Mouse (Mus musculus) regulatory T cell (primary cell): ENCODE data around the gene Cby3.
"Not testable (repeated sequence)": the region's sequence is repeated elsewhere in the genome, so short reads cannot be mapped to it uniquely, and the experiment has no call there.

Experiments used
- in situ Hi-C: fragments of 300-600 bp; cut with MboI, MseI; formaldehyde crosslinking; loops from one replicate; pipeline ENCODE4 v1.15.1; 2025; ENCODE audit warnings: high pct_unique_total_duplicates

Gene Cby3

GRCm38 (mm10) chr11:50361282-50361681 lies 7.0 kb downstream of the Cby3 start:
- in situ Hi-C loops: not testable (repeated sequence)

DNA sequence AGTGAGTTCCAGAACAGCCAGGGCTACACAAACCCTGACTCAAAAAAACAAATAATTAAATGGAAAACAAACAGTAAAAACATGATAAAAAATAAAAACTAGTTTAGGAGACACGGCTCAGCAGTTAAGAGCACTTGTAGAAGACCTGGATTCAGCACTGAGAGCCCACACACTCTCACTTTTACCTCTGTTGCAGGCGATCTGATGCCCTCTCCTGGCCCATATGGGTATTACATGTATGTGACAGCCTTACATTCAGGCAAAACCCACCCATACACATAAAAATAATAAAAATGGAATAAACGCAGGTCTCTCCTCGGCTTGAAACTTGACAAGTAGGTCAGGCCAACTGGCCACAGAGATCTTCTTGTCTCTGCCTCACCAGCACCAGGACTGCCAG lies 10.3 kb downstream of the Cby3 start:
- in situ Hi-C loops: no loop called here

DNA sequence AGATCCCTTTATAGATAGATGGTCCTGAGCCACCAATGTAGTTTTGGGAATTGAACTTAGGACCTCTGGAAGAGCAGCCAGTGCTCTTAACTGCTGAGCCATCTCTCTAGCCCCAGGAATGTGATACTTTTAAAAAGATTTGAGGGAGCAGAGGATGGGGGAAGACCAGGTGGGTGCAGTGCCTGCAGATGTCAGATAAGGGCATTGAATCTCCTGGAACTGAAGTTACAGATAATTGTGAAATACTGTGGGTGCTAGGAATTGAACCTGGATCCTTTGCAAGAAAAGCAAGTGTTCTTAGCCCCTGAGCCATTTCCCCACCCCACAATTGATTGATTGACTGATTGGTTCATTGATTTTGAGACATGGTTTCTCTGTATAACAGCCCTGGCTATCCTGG lies 11.1 kb downstream of the Cby3 start:
- in situ Hi-C loops: no loop called here

GRCm38 (mm10) chr11:50367531-50367930 lies 13.3 kb downstream of the Cby3 start:
- in situ Hi-C loops: no loop called here

DNA sequence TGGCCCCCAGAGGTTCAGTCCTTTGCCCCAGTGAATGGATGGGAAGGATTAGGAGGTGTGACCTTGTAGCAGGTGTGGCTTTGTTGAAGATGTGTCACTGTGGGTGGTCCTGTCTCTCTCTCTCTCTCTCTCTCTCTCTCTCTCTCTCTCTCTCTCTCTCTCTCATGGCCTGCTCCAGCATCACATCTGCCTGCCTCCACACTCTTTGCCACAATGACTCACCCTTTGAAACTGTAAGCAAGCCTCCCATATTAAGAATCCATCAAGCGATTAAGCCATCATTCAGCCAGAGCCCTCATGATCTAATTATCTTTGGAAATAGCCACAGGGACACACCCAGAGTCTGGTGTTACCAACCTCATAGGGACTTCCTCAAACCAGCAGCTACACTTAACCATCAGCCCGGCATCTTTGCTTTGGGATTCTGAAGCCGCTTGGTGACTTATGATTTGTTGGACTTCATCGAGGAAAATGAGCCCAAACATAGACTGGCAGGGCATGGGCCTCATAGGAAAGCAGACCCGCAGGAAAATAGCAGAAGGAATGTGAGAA lies 15.2 kb downstream of the Cby3 start:
- in situ Hi-C loops: no loop called here

DNA sequence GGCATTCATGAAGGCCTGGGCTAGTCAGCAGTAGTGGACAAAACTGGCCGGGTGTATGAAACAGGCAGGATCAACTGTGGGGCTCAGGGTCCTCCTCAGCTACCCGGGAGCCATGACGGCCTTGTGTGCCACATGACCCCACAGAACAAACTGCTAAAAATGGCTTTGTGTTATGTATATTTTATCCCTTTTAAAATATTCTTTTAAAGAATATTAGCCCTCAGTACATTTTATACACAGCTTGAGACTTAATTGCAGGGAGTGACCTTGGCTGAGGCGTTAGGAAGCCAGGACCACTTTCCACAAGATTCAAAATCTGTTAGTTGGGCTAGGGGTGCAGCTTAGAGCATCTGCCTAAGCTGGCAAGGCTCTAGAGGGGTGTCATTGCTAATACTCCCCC lies 16.7 kb downstream of the Cby3 start:
- in situ Hi-C loops: no loop called here

DNA sequence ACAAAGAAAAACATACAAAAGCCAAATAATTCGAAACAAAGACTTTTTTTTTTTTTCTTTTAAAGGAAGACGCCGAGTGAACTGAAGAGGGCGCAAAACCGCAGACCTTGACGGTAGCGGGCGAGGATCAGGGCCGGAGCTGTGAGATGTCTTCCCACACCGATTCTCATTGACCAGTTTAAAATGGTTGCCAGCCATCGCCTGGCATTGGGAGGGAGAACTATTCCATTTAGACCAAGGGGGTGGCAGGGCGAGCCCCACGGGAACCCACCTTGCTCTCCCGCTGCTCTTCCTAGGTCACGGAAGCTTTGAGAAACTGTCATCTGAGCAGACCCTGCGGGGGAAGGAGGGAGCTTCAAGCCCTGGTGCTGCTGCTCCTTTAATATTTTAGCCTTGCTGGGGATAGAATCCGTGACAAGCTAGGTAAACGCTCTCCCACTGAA lies 17.2 kb downstream of the Cby3 start:
- in situ Hi-C loops: no loop called here

DNA sequence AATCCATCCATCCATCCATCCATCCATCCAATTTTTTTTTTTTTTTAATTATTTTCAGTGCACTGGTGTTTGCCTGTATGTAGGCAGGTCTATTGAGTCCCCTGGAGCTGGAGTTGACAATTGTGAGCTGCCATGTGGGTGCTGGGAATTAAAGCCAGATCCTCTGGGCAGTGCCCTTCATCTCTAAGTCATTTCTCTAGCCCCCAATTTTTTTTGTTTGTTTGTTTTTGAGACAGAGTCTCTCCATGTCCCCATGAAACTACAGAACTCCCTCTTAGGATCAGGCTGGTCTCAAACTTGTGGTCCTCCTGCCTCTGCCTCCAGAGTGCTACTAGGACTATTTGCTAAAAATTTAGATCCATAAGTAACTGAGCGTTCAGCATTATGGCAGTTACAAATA lies 17.6 kb downstream of the Cby3 start:
- in situ Hi-C loops: no loop called here

GRCm38 (mm10) chr11:50373086-50373485 lies 18.8 kb downstream of the Cby3 start:
- in situ Hi-C loops: no loop called here

DNA sequence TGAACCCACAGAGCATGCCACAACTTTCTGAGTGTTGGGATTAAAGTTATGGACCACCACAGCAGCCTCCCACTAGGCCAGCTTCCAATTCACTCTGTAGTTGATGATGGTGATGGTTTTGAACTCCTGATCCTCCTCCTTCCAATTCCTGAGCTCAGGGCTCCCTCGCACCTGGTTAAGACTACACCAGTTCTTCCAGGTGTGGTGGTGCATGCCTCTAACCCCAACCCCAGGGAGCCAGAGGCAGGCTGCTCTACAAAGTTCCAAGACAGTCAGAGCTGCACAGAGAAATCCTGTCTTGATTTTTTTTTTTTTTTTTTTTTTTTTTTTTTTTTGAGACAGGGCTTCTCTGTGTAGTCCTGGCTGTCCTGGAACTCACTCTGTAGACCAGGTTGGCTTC lies 19.4 kb downstream of the Cby3 start:
- in situ Hi-C loops: no loop called here

DNA sequence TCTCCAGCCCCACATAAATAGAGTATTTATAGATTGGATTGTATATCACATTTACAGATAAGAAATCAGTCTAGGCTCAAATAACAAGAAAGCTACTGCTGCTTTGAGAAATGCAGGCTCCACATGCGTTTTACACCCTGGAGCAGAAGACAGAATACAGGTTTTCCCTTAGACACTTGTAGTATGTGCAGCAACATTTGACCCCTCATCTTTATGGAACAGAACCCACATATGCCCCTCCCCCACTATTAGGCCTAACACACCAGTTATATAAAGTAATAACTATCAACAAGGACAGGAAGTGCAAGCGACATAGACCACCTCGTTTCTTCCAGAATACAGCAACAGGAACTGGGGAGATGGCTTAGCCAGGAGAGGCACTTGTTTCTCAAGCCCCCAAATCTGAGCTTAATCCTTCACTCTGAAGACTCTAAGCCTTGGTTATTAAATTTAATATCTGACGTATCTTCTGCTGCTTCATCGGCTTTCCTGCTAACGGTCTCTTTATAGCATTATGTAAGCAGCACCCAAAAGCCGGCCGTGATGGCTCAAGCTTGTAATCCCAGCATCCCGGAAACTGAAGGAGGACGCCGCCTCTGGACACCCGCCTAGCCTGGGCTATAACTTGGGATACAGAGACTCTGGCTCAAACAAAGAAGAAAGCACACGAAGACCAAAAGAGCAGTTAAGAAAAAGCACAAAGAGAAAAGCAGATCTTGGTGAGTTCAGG lies 20.2 kb downstream of the Cby3 start:
- in situ Hi-C loops: loop anchor here (5.0 kb wide), 1 partner anchor 63 kb away; no protein-coding TSS in a partner anchor

DNA sequence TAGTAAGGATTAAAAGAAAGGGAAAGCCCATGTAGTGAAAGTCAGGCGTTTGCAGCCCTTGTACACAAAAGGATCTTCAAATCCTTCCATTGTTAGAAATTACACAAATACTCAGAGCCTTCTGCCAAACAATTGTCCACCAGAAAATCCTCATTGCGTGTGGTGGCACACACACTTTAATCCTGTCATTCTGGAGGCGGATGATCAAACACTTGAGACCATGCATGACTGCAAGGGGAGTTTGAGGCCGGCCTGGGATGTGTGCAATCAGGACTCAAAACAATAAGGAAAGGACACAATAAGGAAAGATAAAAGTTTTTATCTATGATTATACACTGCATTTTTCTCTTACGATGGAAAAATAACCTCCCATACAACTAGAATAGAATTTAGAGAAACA lies 21.2 kb downstream of the Cby3 start:
- in situ Hi-C loops: loop anchor here (5.0 kb wide), 1 partner anchor 62 kb away; no protein-coding TSS in a partner anchor

DNA sequence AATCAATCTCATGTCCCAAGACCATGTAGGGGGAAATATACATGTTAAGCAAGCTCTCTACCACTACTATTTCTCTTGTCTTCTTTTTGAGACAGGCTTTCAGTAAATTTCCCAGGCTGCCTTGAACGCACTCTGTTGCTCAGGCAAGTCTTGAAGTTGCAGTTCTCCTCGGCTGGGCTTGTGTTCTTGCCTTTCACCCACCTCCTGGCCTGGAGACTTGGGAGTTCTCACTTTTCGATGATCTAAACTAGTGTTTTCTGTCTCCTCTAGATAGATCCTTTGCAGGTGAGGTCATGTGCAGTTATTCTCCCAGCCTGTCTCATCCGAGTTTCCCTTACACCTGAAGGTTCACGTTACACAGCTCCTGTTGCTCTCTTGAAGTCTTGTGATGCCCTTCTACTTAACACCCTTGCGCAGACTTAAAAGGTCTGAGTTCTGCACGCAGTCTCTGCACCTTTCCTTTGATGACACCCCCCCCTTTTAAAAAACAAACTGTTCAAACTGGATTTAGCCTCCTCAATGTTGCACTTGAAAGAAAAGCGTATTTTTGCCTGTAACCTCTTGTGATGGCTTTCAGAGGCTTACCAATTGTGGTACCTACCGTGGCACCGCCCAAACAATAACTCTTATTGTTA lies 22.0 kb downstream of the Cby3 start:
- in situ Hi-C loops: loop anchor here (5.0 kb wide), 1 partner anchor 61 kb away; no protein-coding TSS in a partner anchor

DNA sequence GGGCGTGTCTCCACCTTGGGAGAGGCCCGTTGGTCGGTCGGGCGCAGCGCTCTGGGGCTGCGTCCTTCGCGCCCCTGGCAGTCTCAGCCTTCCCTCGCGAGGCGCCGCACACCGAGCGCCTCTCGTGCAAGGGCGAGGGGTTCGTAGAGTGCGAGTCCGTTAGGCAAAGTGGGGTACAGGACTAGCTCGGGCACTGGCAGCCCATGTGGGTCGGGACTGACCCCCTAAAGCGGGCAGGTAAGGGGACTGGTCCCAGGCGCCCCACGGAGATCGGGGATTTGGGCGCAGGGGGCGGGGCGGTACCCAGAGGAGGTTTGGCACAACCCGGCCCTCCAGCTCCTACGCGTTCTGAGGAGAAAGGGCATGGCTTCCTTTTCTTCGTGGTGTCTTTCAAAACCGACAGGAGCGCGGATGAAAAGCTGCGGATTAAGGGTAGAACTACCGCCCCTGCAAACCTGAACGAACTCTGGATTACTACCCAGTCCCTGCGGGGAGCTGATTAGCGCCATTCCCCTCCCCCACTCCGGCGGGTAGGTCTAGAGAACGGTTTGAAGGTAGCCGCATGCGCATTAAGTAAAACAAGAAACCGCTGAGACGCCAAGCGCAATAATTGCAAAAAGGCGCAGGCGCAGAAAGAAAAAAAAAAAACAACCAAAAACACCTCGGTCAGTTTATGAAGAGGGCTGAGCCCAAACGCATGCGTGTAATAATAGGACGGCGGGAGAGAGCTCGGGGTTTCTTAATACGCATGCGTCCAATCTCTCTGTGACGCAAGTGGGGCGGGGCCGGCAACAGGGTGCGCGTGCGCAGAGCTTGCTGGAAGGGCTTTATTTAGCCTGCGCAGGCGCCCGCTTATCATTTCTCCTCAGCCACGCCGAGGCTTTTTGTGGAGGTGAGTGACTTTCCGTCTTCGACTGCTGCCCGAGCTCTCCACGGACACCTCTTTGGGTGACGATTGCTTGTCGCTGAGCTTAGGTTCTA lies 22.9 kb downstream of the Cby3 start, which contains the start of gene Hnrnph1:
Gene Hnrnph1 (plus strand): TSS at position 80 of the 981 bp plus-strand sequence.
- in situ Hi-C loops: loop anchor here (5.0 kb wide), 1 partner anchor 60 kb away; no protein-coding TSS in a partner anchor

DNA sequence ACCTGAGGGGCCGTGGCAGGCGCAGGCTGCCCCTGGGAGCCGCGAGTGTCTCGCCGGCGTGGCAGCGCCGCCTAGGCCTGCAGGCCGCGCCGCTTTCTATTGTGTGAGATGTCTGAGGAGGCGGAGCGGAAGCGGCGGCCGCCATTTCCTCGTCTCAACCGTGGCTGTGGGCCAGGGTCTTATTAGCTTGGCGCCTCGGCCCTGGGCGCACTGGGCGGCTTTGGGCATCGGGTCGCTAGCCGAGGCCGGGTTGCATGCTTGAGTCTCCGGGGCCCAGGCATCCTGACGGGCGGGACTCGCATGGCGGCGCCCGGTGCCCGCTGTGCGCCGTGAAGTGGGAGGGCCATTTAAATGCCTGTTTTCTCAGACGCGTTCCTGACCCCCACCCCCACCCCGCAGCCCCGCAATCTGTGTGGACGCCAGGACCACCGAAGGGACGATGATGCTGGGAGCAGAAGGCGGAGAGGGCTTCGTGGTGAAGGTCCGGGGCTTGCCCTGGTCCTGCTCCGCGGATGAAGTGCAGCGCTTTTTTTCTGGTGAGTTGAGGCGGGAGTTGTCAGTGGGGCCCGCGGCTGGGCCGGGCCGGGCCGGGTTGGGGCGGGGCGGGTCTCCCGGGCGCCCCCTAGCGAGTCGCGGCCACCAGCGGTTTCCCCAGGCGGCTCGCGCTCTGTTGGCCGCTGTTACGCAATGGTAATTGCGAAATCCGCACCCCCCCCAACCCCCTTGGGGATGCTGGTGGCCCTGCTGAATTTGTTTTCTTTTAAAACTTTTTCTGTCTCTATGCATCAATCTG lies 23.8 kb downstream of the Cby3 start:
- in situ Hi-C loops: loop anchor here (5.0 kb wide), 1 partner anchor 59 kb away; no protein-coding TSS in a partner anchor

GRCm38 (mm10) chr11:50379023-50379752 lies 24.9 kb downstream of the Cby3 start:
- in situ Hi-C loops: loop anchor here (5.0 kb wide), 1 partner anchor 58 kb away; no protein-coding TSS in a partner anchor

GRCm38 (mm10) chr11:50381311-50381710 lies 27.0 kb downstream of the Cby3 start:
- in situ Hi-C loops: no loop called here

GRCm38 (mm10) chr11:50387167-50387679 lies 33.0 kb downstream of the Cby3 start:
- in situ Hi-C loops: no loop called here

DNA sequence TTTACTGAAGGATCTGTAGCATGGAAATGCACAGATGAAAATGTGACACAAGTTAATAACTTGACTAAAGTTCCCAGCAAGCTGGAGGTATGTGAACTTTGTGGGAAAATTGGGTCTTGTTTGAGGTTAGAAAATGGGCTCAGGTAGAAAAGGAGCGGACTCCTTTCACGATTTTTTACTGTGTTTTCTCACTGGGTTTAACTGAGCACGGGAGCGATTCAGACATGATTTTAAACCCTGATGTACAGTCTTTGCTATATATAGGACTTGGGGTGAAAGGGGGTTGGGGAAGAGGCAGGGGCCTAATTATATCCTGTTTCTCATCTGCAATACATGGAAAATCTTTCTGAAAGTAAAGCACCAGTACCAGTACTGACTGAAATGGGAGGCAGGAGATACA lies 33.4 kb downstream of the Cby3 start:
- in situ Hi-C loops: no loop called here
